Mouse (Mus musculus) thymus, adult 2 months (tissue): ENCODE data around the gene Grhl3. TPM values are rescaled to one million over a fixed set of nuclear protein-coding genes. Genes with fewer than 3 reads are reported as not detected.

ENCODE experiments used
- DNase-seq: peaks from one replicate; pipeline ENCODE4 v3.0.0; 2021
- H3K27ac ChIP-seq: fragments of 200-500 bp; 2 replicates; pipeline ENCODE4 v1.5.1; 2012; ENCODE audit warnings: low read length, control low read depth; ENCODE audit not compliant: control insufficient read depth, insufficient read depth
- H3K27me3 ChIP-seq: fragments of 200-500 bp; 2 replicates; pipeline ENCODE4 v1.6.1; 2012; ENCODE audit warnings: mild to moderate bottlenecking, low read length, moderate library complexity, mixed read lengths; ENCODE audit not compliant: control insufficient read depth, insufficient read depth
- H3K36me3 ChIP-seq: fragments of 200-500 bp; 2 replicates; pipeline ENCODE4 v1.6.1; 2012; ENCODE audit warnings: mild to moderate bottlenecking, low read length, moderate library complexity; ENCODE audit not compliant: control insufficient read depth, insufficient read depth
- H3K4me1 ChIP-seq: fragments of 200-500 bp; replicated peaks from 2 replicates; pipeline ENCODE4 v1.6.1; 2012; ENCODE audit warnings: low read length; ENCODE audit not compliant: control insufficient read depth, insufficient read depth
- H3K4me3 ChIP-seq: fragments of 200-500 bp; 2 replicates; pipeline ENCODE4 v1.5.1; 2012; ENCODE audit warnings: mild to moderate bottlenecking, low read length, control low read depth, moderate library complexity; ENCODE audit not compliant: control insufficient read depth, insufficient read depth
- CTCF ChIP-seq: fragments of 200-500 bp; IDR thresholded peaks from 2 replicates; pipeline ENCODE4 v1.5.1; 2012; ENCODE audit warnings: mild to moderate bottlenecking, control low read depth, low read length, moderate library complexity, borderline replicate concordance; ENCODE audit not compliant: control insufficient read depth, poor library complexity, insufficient read depth; ENCODE audit errors: extremely low read depth
- POLR2A ChIP-seq: fragments of 200-500 bp; IDR thresholded peaks from 2 replicates; pipeline ENCODE4 v1.6.1; 2012; ENCODE audit warnings: mild to moderate bottlenecking, low read length, control low read depth, moderate library complexity; ENCODE audit not compliant: control insufficient read depth, poor library complexity, insufficient read depth; ENCODE audit errors: extremely low read depth
- whole genome bisulfite sequencing: fragments of 180-500 bp; shearing (Covaris S2); methylation state at CpG from one replicate; pipeline ENCODE4 v1.1.7; 2018; 5-methylcytosine and 5-hydroxymethylcytosine counted together
- polyA plus RNA-seq: library from polyadenylated mRNA; depleted of rRNA; stranded (reverse); fragments of >200 nt; gene quantifications from 2 replicates; pipeline ENCODE4 v1.2.3, GENCODE M21; 2012

Gene Grhl3
- polyA plus RNA-seq, 1 experiment, result 0.80 TPM

DNA sequence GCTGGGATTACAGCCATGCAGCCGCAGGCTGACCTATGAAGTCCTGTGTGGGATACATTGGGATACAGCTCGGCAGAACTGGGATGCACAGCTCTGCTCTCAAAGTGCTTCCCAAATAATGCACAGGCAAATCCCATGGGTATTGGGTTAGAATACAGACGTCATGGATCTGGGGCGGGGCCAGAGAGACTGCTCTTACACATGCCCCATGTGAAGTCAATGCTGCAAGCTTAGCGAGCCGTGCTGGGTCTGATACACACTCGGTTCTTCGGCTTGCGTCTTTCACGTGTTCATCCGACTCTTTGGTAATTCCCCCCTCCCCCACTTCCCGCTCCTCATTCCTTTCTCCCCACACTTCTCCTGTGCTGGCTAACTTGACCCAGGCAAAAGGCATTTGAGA lies 34.4 kb downstream of the Grhl3 start:
- Histone ChIP-seq H3K4me3 (no peak overlapping the region), H3K27me3 (no peaks in the 10 kb centered on the region), H3K36me3 (no peaks in the 10 kb centered on the region), H3K4me1 (no peaks in the 10 kb centered on the region), H3K27ac (no peak overlapping the region)
- no peak for DNase-seq
- no peak for TF ChIP-seq POLR2A
- TF ChIP-seq CTCF, result no peak
- WGBS, result 94% methylated on average over 12 of the region's 12 CpGs

DNA sequence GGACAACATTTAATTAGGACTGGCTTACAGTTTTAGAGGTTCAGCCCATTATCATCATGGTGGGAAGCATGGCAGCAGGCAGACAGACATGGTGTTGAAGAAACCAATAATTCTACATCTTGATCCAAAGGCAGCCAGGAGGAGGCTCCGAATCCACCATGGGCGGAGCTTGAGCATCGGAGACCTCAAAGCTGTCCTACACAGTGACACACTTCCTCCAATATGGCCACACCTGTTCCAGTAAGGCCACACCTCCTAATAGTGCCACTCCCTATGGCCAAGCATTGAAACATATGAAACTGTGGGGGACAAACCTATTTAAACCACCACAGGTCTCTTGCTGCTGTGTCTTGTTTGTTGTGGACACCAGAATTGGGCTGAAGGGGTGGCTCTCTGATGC lies 38.4 kb downstream of the Grhl3 start:
- no peaks in the 10 kb centered on the region for H3K27me3 ChIP-seq
- H3K27ac ChIP-seq, result no peak overlapping the region
- DNase-seq, result no peak
- H3K4me1 ChIP-seq, result no peaks in the 10 kb centered on the region
- 97% methylated on average over 3 of the region's 3 CpGs for WGBS
- TF ChIP-seq POLR2A (no peak), CTCF (no peak)
- no peak overlapping the region for H3K4me3 ChIP-seq
- H3K36me3 ChIP-seq, result no peaks in the 10 kb centered on the region

GRCm38 (mm10) chr4:135533001-135533400 lies 40.4 kb downstream of the Grhl3 start:
- Histone ChIP-seq H3K4me1 (no peaks in the 10 kb centered on the region), H3K27me3 (no peaks in the 10 kb centered on the region), H3K4me3 (no peak overlapping the region), H3K27ac (no peak overlapping the region), H3K36me3 (no peaks in the 10 kb centered on the region)
- 83% methylated on average over 6 of the region's 6 CpGs for WGBS
- DNase-seq, result no peak
- TF ChIP-seq CTCF (no peak), POLR2A (no peak)

- no peak for TF ChIP-seq CTCF
- no peak for TF ChIP-seq POLR2A
- Histone ChIP-seq H3K4me1 (no peaks in the 10 kb centered on the region), H3K36me3 (no peaks in the 10 kb centered on the region), H3K27ac (no peak overlapping the region), H3K27me3 (no peaks in the 10 kb centered on the region), H3K4me3 (no peak overlapping the region)
- 79% methylated on average over 9 of the region's 9 CpGs for WGBS
- no peak for DNase-seq
Observed at GRCm38 (mm10) chr4:135531771-135532613, 41.4 kb downstream of the Grhl3 start.

DNA sequence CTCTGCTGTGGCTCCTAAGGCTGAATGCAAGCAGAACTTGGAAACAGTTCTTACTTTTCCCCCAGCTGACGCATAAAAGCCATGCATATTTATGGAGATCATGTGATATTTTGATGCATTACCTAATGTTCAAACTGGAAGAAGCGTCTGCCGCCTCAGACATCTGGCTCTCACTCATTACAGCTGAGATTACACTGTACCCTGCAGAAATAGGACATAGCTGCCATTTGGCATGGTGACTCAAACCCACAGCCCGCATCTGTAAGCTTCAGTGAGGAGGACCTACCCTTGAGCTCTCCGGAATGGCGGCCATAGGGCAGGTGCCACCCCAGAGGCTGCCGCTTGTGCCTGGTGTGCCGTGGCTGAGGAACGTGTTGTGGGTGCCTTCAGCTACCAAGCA lies 42.2 kb downstream of the Grhl3 start:
- Histone ChIP-seq H3K36me3 (no peaks in the 10 kb centered on the region), H3K27me3 (no peaks in the 10 kb centered on the region), H3K27ac (no peak overlapping the region), H3K4me1 (no peaks in the 10 kb centered on the region), H3K4me3 (no peak overlapping the region)
- DNase-seq, result no peak
- 94% methylated on average over 9 of the region's 9 CpGs for WGBS
- TF ChIP-seq CTCF, result no peak
- no peak for TF ChIP-seq POLR2A

- no peak overlapping the region for H3K27ac ChIP-seq
- H3K27me3 ChIP-seq, result no peaks in the 10 kb centered on the region
- no peaks in the 10 kb centered on the region for H3K4me1 ChIP-seq
- DNase-seq, result no peak
- H3K4me3 ChIP-seq, result no peak overlapping the region
- TF ChIP-seq POLR2A (no peak), CTCF (no peak)
- H3K36me3 ChIP-seq, result no peaks in the 10 kb centered on the region
- 59% methylated on average over 2 of the region's 2 CpGs for WGBS
Observed at GRCm38 (mm10) chr4:135530270-135530669, 43.2 kb downstream of the Grhl3 start.
